8 mouse cellular contexts compared by ENCODE assay signal in the genomic region with DNA sequence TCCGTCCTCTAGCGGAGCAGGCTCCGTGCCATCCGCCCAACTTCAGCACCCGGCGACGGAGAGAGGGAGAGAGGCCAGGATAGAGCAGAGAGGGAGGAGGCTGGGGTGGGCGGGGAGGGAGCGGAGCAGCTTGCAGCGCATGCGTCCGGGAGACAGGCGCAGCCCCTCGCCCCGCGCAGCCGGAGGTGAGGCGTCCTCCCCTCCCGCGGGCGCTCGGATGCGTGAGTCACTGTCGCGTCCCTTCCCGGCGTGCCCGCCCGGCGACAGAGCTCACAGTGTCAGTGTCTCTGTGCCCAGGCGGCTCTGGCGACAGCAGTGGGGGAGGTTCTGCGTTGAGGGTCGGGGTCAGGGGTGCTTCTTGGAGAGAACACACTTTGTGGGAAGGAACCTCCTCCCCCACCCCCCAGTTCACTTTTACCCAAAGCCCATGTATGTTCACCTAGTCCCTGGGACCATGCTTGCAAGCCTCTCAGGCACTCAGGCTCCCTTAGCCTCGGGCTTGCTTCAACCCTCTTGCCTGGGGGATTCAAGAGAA. TPM values are rescaled to one million over a fixed set of nuclear protein-coding genes. Genes with fewer than 3 reads are reported as not detected.
DNase-seq lines count a peak whose midpoint lies in the region; ATAC-seq and TF ChIP-seq lines count a peak whose summit lies in the region.

A gene (minus strand): TSS at position 107 of the 535 bp plus-strand sequence.

- peak within 1 kb of the TSS; percentile 65 for H3K4me3 ChIP-seq in embryonic facial prominence, embryonic 12.5 days
- peak within 1 kb of the TSS; percentile 74 for H3K4me3 ChIP-seq in heart, embryonic 10.5 days
- H3K4me3 ChIP-seq in layer of hippocampus, adult 2 months, result peak within 1 kb of the TSS; percentile 80
- peak within 1 kb of the TSS; percentile 22 for H3K4me3 ChIP-seq in liver, postnatal 0 days (ENCODE audit: low read depth, low read length)

- H3K4me1 ChIP-seq in embryonic facial prominence, embryonic 12.5 days, result peaks cover 10% of the 10 kb centered on the region
- peaks cover 16% of the 10 kb centered on the region for H3K4me1 ChIP-seq in heart, embryonic 10.5 days
- H3K4me1 ChIP-seq in liver, postnatal 0 days (ENCODE audit: insufficient read depth), result peaks cover 3% of the 10 kb centered on the region; the same call in 1 of the 2 replicates

- peak; percentile 95 for ATAC-seq in embryonic facial prominence, embryonic 12.5 days (ENCODE audit: insufficient number of reproducible peaks, insufficient read depth, low FRiP score, low TSS enrichment)
- no peak for ATAC-seq in liver, postnatal 0 days

- H3K27ac ChIP-seq in embryonic facial prominence, embryonic 12.5 days, result no peak within 1 kb of the TSS
- H3K27ac ChIP-seq in heart, embryonic 10.5 days, result peak within 1 kb of the TSS; percentile 78
- peak within 1 kb of the TSS; percentile 89 for H3K27ac ChIP-seq in layer of hippocampus, adult 2 months
- no peak within 1 kb of the TSS for H3K27ac ChIP-seq in liver, postnatal 0 days (ENCODE audit: low read depth)

- no peak for TF ChIP-seq EP300 in liver, postnatal 0 days (IDR thresholded peaks at IDR 0.05; ENCODE audit: low read depth)

- DNase-seq in 3T3-L1 (ENCODE audit: low read depth, low spot score), result peak; percentile 67
- peak; percentile 78 for DNase-seq in adrenal gland, postnatal 14 days
- DNase-seq in heart, embryonic 10.5 days (ENCODE audit: low spot score), result peak; percentile 87
- peak; percentile 54 to 68 for DNase-seq in layer of hippocampus, adult 2 months (ENCODE audit: low spot score in 2 of 2)
- no peak for DNase-seq in liver, postnatal 0 days
- DNase-seq in right cerebral cortex, adult 18-20 months, result peak; percentile 87
- DNase-seq in natural killer cell, adult 2 months (ENCODE audit: low spot score in 2 of 2), result no peak

- no peak for TF ChIP-seq CTCF in layer of hippocampus, adult 2 months (conservative IDR thresholded peaks at IDR 0.05)
- no peak for TF ChIP-seq CTCF in liver, postnatal 0 days (IDR thresholded peaks at IDR 0.05; ENCODE audit: low read depth)

- peaks cover 21% of the 10 kb centered on the region for H3K27me3 ChIP-seq in embryonic facial prominence, embryonic 12.5 days
- H3K27me3 ChIP-seq in heart, embryonic 10.5 days (ENCODE audit: insufficient read depth, poor library complexity, severe bottlenecking), result no peaks in the 10 kb centered on the region; the same call in 1 of the 2 replicates
- peaks cover 35% of the 10 kb centered on the region for H3K27me3 ChIP-seq in liver, postnatal 0 days (ENCODE audit: insufficient read depth, low read length)

- H3K36me3 ChIP-seq in embryonic facial prominence, embryonic 12.5 days, result no peaks in the 10 kb centered on the region
- no peaks in the 10 kb centered on the region for H3K36me3 ChIP-seq in heart, embryonic 10.5 days
- no peaks in the 10 kb centered on the region for H3K36me3 ChIP-seq in liver, postnatal 0 days (replicated peaks; ENCODE audit: insufficient read depth, low read length)

- no peaks in the 10 kb centered on the region for H3K9me3 ChIP-seq in embryonic facial prominence, embryonic 12.5 days
- H3K9me3 ChIP-seq in heart, embryonic 10.5 days, result no peaks in the 10 kb centered on the region
- H3K9me3 ChIP-seq in liver, postnatal 0 days (ENCODE audit: low read length), result no peaks in the 10 kb centered on the region

- H3K4me2 ChIP-seq in embryonic facial prominence, embryonic 12.5 days (replicated peaks), result peak within 1 kb of the TSS; percentile 100
- H3K4me2 ChIP-seq in liver, postnatal 0 days (ENCODE audit: low read depth, low read length), result peak within 1 kb of the TSS; percentile 64

- under 1% methylated on average over 34 of the region's 35 CpGs for WGBS in embryonic facial prominence, embryonic 12.5 days
- WGBS in heart, embryonic 10.5 days, result under 1% methylated on average over 23 of the region's 35 CpGs
- whole genome bisulfite sequencing in liver, postnatal 0 days (ENCODE audit: insufficient replicate concordance), result 1% methylated on average over 27 of the region's 35 CpGs

- H3K9ac ChIP-seq in embryonic facial prominence, embryonic 12.5 days, result peak within 1 kb of the TSS; percentile 60
- H3K9ac ChIP-seq in liver, postnatal 0 days (replicated peaks), result no peak within 1 kb of the TSS

RNA-seq across cellular contexts. Expression of the gene that starts here (rescaled TPM):
- 1.1 and 1.5 TPM in 2 replicates for total RNA-seq in adrenal gland, postnatal 14 days (2021)
- 0.93 and 1.2 TPM in 2 replicates for polyA plus RNA-seq in embryonic facial prominence, embryonic 12.5 days (2016; fragmentation: Nextera tagmentation; extraction: Ambion mirVana)
- polyA plus RNA-seq in heart, embryonic 10.5 days (2016; fragmentation: Nextera tagmentation; extraction: Ambion mirVana), result 1.1 and 2.1 TPM in 2 replicates
- total RNA-seq in layer of hippocampus, adult 2 months (2021), result 10 to 100 TPM; 30.0 to 34.8 TPM
- 0.07 and 0.08 TPM in 2 replicates for polyA plus RNA-seq in liver, postnatal 0 days (2015; fragmentation: Nextera tagmentation; extraction: Ambion mirVana)

Comparison
In these comparisons a context has a peak if more than half of its experiments do, and no peak if none do; other contexts are left out.
1. RNA of the gene that starts here (total RNA-seq): 30.0 to 34.8 TPM in layer of hippocampus, adult 2 months; 1.1 to 1.5 TPM in adrenal gland, postnatal 14 days; every median in the first group is over 10 times any median in the second.
2. DNase-seq: peak in 3T3-L1 (single experiment), adrenal gland, postnatal 14 days (single experiment), heart, embryonic 10.5 days (single experiment), layer of hippocampus, adult 2 months (2 of 2) and right cerebral cortex, adult 18-20 months (single experiment); none in liver, postnatal 0 days (single experiment) and natural killer cell, adult 2 months (0 of 2).
3. H3K27ac ChIP-seq: peak in heart, embryonic 10.5 days (single experiment) and layer of hippocampus, adult 2 months (single experiment); none in embryonic facial prominence, embryonic 12.5 days (single experiment) and liver, postnatal 0 days (single experiment).
4. H3K4me3 ChIP-seq: peak in every context shown above with its lines; median percentile 80 in layer of hippocampus, adult 2 months; 74 in heart, embryonic 10.5 days; 65 in embryonic facial prominence, embryonic 12.5 days; 22 in liver, postnatal 0 days.